Mouse (Mus musculus) left cerebral cortex, postnatal 10 days (tissue): Measurements from ENCODE around the gene Tgfbr3l. TPM values are rescaled to one million over a fixed set of nuclear protein-coding genes. Genes with fewer than 3 reads are reported as not detected.
A peak's percentile ranks its signal among the peaks of the same experiment; 100 is the strongest.

Source experiments
- DNase-seq, 2 experiments: peaks; one replicate each; pipeline ENCODE4 v3.0.0; 2021 to 2022; ENCODE audit warnings: low spot score in 2 of 2, mixed read lengths in 1 of 2; ENCODE audit errors: extremely low spot score in 1 of 2
- intact Hi-C: fragments of 180-260 bp; cut with DNase I; formaldehyde crosslinking; loops from one replicate; pipeline ENCODE4 v1.15.1; 2025
- total RNA-seq, 2 experiments: library from RNA; stranded (reverse); gene quantifications; 2 replicates each; pipeline ENCODE4 v1.2.3; 2021

Tgfbr3l gene
- total RNA-seq, 2 experiments from 2014 or later, result 8.6 to 8.9 TPM

DNA sequence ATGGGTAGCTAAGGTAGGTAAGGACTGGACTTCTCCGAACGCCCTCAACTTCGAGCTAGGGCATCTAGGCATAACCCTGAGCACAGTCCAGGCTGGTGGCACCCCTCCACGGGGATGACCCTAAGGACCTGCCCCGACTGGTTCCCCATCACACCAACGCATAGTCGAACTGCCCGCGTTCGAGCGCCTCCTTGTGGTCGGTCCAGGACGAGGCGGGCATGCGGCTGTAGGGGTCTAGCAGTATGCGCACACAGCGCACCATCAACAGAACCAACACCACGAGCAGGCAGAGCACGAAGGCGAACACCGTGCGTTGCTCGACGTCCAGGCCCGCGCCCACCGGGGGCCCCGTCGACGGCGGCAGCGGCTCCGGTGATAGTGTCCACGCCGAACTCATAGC lies 10.2 kb downstream of the Tgfbr3l start:
- intact Hi-C loops, result loop anchor here (10.0 kb wide), 1 partner anchor 327 kb away; no protein-coding TSS in a partner anchor
- DNase-seq, result peak; percentile 83 to 90

DNA sequence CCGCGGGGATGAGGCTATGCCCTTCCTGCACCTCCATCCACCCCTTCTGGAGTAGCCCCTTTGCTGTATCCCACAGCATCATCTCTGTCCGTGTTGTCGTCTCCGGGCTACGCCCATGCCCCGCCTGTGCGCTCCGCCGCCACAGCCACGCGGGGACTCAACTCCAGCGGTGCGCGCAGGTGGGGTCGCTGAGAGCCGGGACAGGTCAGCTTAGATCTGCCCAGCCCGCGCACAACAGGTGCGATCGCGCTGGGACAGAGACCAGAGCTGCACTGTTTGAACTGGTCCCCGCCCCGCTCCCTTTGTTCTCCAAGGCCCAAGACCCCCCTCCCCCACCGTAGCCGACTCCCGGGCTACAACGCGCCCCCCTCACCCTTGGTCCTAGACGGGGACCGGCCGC lies 10.7 kb downstream of the Tgfbr3l start:
- intact Hi-C loops, result loop anchor here (10.0 kb wide), 1 partner anchor 326 kb away; no protein-coding TSS in a partner anchor
- DNase-seq, result peak in 1 of 2 experiments; percentile 85

DNA sequence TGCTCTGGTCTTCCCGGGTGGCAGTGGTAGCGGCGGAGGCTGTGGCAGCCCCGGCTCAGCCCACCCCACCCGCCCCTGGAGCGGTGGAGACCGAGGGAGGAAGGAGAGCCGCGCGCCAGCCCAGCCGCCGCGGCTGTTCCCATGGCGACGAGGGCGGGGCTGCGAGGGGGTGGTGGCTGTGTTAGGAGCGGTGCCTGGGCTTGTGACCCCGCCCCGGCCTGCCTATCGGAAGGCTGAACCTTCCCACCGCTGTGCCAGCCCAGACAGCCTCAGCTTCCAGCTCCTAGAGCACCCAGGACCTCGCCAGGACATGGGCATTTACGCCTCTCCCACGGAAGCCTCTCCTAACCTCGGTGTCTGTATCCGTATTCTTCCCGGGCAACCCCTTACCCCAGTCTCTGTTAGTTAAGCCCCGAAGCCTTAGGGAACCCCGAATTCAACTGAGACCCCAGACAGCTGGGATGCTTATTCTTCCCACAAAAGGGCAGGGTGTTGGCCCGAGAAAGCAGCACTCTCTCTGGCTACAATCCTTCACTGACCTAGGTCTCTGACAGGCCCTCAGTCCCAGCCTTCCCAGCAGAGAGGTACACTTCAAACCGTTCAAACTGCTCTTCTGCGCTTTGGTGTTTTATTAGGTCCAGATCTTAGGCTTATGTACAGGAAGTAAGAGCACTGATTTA lies 11.3 kb downstream of the Tgfbr3l start, which contains the start of gene Ctxn1:
TSS of gene Ctxn1 (minus strand) at position 150 of the 680 bp plus-strand sequence.
- DNase-seq, result peak; percentile 90 to 98
- intact Hi-C loops, result loop anchor here (10.0 kb wide), 1 partner anchor 326 kb away; no protein-coding TSS in a partner anchor

DNA sequence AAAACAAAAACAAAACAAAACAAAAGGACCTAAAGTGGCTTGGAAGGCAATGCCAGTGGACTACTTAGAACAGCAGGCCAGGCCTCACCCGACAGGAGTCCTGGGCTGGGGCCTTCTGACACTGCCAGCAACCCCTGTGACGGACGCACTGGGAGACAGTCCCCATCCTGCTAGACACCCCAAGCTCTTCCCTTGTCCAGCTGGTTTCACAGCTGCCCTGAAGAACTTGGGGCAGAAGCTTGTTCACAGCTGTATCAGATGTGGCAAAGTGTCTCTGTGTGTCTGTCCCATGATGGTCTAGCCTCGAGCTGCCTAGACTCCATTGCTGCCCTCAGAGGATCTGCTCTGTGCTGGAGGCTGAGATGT lies 11.8 kb downstream of the Tgfbr3l start:
- intact Hi-C loops, result loop anchor here (10.0 kb wide), 1 partner anchor 325 kb away; no protein-coding TSS in a partner anchor

DNA sequence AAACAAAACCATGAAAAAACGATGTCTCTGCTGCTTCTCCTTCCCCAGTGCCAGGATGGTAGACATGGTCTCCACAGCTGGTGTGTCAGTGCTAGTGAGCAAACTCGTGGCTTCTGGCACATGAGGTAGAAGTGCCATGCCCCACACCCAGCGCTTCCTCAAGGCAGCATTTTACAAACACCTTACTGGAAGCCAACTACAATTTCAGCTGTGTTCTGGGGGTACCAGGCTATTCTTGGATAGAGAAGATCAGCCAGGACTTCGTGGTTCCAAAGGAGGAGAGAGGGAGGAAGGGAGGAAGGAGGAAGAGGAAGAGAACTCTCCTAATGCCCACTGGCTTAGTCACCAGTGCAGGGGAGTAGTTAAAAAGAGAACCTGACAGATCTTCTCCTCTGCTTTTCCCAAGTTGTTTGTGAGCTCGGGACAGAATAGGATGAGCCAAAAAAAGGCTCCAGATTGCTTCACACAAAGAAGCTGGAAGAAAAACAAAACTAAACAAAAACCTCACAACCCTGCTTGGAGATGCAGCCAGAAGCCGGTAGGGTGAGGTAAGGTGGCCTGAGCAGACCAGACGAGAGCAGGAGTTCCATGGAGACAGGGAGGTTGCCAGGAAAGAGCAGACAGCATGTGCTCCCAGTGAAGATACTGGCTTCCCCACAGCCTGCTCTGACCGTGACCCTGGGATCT lies 15.2 kb downstream of the Tgfbr3l start:
- no peak for DNase-seq
- intact Hi-C loops, result no loop called here

More for the DNA sequence above, 11.8 kb downstream of the Tgfbr3l start:
- no peak for DNase-seq

DNA sequence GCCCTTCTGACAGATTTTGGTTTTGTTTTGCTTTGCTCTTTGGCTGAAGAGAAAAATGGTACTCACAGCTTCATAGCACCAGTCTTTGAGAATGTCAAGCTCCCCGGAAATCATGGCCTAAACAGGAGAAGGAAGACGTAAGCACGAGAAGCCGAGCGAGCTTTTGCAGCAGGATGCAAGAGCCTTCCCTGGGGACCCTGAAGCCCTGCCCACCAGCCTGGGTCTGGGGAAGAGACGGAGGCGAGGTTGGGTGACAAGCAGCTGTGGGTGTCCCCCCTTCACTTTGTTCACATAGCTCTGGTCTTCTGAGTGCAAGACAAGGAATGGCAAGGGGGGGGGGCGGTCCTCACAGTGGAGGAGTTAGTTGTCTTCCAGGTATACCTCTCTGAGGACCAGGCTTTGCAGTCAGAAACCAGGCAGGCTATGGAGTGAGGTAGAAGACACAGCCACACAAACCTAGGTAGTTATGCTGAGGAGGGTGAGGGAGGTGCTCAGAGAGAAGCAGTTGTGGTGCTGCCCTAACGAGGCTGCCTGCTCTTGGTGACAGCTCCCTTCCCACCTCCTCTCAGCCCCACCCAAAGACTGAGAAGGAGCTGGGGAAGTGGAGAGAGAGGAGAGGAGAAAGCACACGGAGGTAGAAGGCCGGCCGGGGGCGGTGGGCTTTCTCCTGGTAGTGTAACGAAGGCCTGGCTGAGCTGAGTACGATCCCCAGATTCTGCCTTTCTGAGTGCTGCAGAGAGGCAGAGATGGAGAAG lies 17.3 kb downstream of the Tgfbr3l start:
- intact Hi-C loops, result no loop called here
- peak in 1 of 2 experiments; percentile 61 for DNase-seq

DNA sequence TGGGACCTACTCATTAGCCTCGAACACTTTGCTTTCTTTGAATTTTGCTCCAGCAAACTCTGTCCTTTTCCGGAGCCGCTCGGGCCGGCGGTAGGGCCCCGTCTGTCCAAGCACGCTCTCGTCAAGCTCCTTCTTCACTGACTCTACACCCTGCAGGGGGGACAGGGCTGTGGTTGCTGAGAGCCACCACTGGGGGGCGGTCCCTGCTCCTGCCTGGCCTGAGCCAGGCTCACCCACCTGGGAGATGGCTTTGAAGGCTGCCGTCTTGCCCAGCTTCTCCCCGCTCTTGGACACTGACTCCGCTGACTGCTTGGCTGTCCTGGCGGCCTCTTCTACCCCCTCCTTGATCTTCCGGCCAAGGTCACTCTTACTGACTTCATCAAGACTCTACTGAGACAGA lies 19.6 kb downstream of the Tgfbr3l start:
- peak in 1 of 2 experiments; percentile 56 for DNase-seq
- intact Hi-C loops, result no loop called here

DNA sequence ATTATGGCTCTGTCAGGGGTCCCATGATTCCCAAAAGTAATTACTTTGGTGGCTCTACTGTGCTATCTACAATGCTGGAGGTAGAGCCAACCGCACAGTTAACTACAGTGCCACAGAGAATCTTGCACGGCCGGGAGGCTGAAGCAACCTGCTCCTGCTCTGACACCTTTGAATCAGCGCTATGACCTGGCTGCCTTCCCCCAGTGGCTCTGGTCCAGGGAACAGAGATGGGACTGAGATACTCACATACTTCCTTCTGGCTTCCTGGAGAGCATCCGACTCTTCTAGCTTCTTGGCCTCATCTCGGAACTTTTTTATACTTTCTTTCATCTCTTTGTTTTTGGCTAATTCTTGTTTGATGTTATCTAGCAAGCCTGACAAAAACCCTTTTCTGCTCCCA lies 21.6 kb downstream of the Tgfbr3l start:
- intact Hi-C loops, result no loop called here
- no peak for DNase-seq

DNA sequence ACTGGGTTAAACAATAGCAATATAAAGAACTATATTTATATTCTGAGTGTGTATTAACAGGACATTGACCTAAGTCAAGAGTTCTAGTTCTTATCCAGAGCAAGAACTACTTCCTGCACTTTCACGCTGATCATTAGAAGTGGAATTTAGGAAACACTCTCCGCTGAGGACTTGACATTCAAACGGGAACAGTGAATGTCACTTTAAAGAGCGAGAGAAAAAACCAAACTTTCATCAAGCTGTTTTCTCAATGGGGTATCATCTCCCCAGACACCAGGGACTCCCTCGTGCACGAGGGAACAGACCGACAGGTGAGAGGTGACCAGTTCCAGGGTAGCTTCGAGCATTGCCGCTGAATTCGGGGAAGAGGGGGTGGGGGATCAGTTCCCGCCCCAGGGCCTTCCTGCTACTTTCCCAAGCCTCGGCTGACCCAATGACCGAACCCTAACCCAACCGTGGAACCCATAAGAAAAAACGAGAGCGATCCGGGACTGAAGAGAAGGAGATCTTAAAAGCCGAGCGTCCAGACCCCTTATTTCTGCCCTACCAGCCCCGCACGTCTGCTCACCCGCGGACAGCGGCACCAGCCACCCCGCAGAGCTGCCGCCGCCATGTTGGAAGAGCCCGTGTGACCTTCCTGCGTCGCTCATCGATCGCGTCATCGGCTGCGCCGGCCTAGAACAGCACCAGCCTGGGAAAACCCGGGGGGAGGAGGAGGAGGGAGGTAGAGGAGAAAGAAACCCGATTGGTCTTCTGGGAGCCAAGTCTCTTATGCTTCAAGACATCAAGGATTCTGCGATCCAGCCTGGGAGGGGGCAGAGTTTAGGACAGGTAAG lies 27.5 kb downstream of the Tgfbr3l start, which contains the start of gene Timm44:
TSS of gene Timm44 (minus strand) at position 639 of the 836 bp plus-strand sequence.
- intact Hi-C loops, result no loop called here
- DNase-seq, result peak; percentile 95 to 98

DNA sequence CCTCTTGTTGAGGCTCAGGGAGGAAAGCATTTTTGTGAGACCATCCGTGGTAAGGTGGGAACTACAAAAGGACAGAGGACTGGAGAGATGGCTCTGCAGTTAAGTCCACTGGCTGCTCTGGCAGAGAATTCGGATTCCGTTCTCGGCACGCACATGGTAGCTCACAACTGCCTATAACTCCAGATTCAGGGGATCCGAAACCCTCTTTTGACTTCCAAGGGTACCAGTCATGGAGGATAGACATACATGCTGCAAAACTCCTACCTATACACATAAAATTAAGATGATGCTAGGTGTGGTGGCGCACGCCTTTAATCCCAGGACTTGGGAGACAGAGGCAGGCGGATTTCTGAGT lies 28.1 kb downstream of the Tgfbr3l start:
- intact Hi-C loops, result no loop called here
- no peak for DNase-seq

DNA sequence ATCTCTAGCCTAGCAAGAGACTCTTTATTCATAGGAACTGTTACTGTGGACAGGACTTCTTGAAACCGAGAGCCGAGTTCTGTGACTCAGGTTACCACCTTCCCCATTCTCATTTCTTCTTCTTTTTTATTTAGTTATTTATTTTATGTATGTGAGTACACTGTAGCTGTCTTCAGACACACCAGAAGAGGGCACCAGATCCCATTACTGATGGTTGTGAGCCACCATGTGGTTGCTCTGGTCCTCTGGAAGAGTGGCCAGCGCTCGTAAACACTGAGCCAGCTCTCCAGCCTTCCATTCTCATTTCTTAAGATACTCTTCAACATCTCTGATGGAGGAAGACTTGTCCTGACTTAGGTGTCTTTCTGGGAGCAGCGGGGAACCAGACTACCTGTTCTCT lies 44.7 kb downstream of the Tgfbr3l start:
- no peak for DNase-seq
- intact Hi-C loops, result no loop called here

DNA sequence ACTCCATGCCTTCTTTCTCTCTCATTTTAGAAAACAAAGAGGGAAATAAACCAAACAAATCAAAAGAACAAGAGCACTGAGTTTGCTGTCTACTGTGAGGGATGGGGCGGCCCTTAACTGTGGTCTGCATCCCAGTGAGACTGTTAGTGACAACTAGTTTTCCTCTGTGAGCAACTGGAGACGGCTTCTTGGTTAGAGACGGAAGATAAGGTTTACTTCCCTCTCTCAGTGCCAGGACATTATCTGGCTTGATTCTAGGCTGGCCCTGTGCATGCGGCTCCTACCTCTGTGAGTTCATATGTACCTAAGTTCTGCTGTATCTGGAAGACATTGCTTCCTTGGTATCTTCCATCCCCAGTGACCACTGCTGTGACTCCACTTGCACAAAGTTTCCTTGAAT lies 49.8 kb downstream of the Tgfbr3l start:
- intact Hi-C loops, result no loop called here
- DNase-seq, result no peak

Other genes starting within 250 kb of the Tgfbr3l start
- under 1 TPM; 0.22 to 0.41 TPM for gene Cd209f, start 142.4 kb upstream of the Tgfbr3l start, total RNA-seq
- under 1 TPM in 1 of 2 experiments, not detected in 1; 0.26 TPM for gene Cd209g, start 114.1 kb upstream of the Tgfbr3l start, total RNA-seq
- gene Evi5l, start 81.6 kb upstream of the Tgfbr3l start, total RNA-seq, result 100 to 1,000 TPM; 127 to 130 TPM
- 10 to 100 TPM; 60.1 to 63.3 TPM for gene Prr36, start 30.8 kb upstream of the Tgfbr3l start, total RNA-seq
- not detected for gene Lrrc8e, start 21.4 kb upstream of the Tgfbr3l start, total RNA-seq
- 10 to 100 TPM; 59.8 to 68.6 TPM for gene Map2k7, start 9.5 kb upstream of the Tgfbr3l start, total RNA-seq
- gene Gm49320, start 9.3 kb upstream of the Tgfbr3l start, total RNA-seq, result 1 to 10 TPM in 1 of 2 experiments, not detected in 1; 1.6 TPM
- gene Snapc2, start 4.9 kb downstream of the Tgfbr3l start, total RNA-seq, result 10 to 100 TPM; 32.3 to 33.3 TPM
- 100 to 1,000 TPM; 508 to 519 TPM for gene Ctxn1, start 11.1 kb downstream of the Tgfbr3l start, total RNA-seq
- 10 to 100 TPM; 67.1 to 73.9 TPM for gene Timm44, start 27.7 kb downstream of the Tgfbr3l start, total RNA-seq
- 10 to 100 TPM; 22.4 to 24.4 TPM for gene Ccl25, start 77.0 kb downstream of the Tgfbr3l start, total RNA-seq
- gene Elavl1, start 77.2 kb downstream of the Tgfbr3l start, total RNA-seq, result 10 to 100 TPM; 69.0 to 70.5 TPM
- 10 to 100 TPM; 55.5 to 59.0 TPM for gene Cers4, start 244.8 kb downstream of the Tgfbr3l start, total RNA-seq